Mouse (Mus musculus) forebrain, embryonic 14.5 days (tissue): ENCODE data around the gene Rfc1. TPM values are rescaled to one million over a fixed set of nuclear protein-coding genes. Genes with fewer than 3 reads are reported as not detected.

Experiments
- polyA plus RNA-seq: library from polyadenylated mRNA; unstranded; fragments of >200 nt; fragmentation: Nextera tagmentation; extraction: Ambion mirVana; gene quantifications from 2 replicates; pipeline ENCODE4 v1.2.1, GENCODE M21; 2014

Rfc1 gene
- polyA plus RNA-seq, 1 experiment from 2014 or later = 39.6 TPM

Other genes with a start within 250 kb of the Rfc1 start
- gene Tmem156, start 243.5 kb downstream of the Rfc1 start, polyA plus RNA-seq = 0.10 and 0.22 TPM in 2 replicates
- 42.3 and 47.0 TPM in 2 replicates for gene Klhl5, start 228.1 kb downstream of the Rfc1 start, polyA plus RNA-seq
- 10.3 and 10.4 TPM in 2 replicates for gene Wdr19, start 136.0 kb downstream of the Rfc1 start, polyA plus RNA-seq
- 0.15 TPM in 1 of 2 replicates, not detected in the other for gene Klb, start 12.6 kb upstream of the Rfc1 start, polyA plus RNA-seq
- 748 and 925 TPM in 2 replicates for gene Rpl9, start 55.8 kb upstream of the Rfc1 start, polyA plus RNA-seq
- gene Lias, start 55.8 kb upstream of the Rfc1 start, polyA plus RNA-seq = 67.6 and 72.3 TPM in 2 replicates
- gene Ugdh, start 100.3 kb upstream of the Rfc1 start, polyA plus RNA-seq = 51.1 and 51.3 TPM in 2 replicates
- gene Gm43552, start 157.2 kb upstream of the Rfc1 start, polyA plus RNA-seq = not detected in 2 replicates
- 199 and 205 TPM in 2 replicates for gene Smim14, start 201.5 kb upstream of the Rfc1 start, polyA plus RNA-seq
- gene Ube2k, start 201.6 kb upstream of the Rfc1 start, polyA plus RNA-seq = 154 and 165 TPM in 2 replicates